ENCODE assay signal across 14 mouse cellular contexts in genomic region chr7:31069491-31069890, GRCm38 (mm10). TPM values are rescaled to one million over a fixed set of nuclear protein-coding genes. Genes with fewer than 3 reads are reported as not detected.
"Had no signal": no experiment of that assay in that cellular context is flagged by ENCODE, and none has a peak within 500 bp of the region (broad histone marks: within the 10 kb centered on the region; RNA-seq: fewer than 3 reads in every experiment).

No protein-coding gene starts in this region.

- ATAC-seq: liver, postnatal 0 days; midbrain, embryonic 16.5 days had no signal

- H3K27ac ChIP-seq: limb, embryonic 12.5 days; liver, embryonic 13.5 days; lung, embryonic 15.5 days; midbrain, embryonic 10.5 days; neural tube, embryonic 13.5 days had no signal

- H3K4me3 ChIP-seq: limb, embryonic 12.5 days; liver, embryonic 13.5 days; lung, embryonic 15.5 days; midbrain, embryonic 10.5 days; neural tube, embryonic 13.5 days had no signal

- DNase-seq: kidney, adult 8-10 months; kidney, postnatal 14 days; layer of hippocampus, postnatal 36 days; liver; liver, embryonic 13.5 days; liver, postnatal 0 days; lung, postnatal 4 days; right cerebral cortex, postnatal 25 days; thymus, postnatal 36 days had no signal

- H3K9ac ChIP-seq: limb, embryonic 12.5 days; liver, embryonic 13.5 days; liver, postnatal 0 days; lung, embryonic 15.5 days; neural tube, embryonic 13.5 days had no signal

- H3K27me3 ChIP-seq: limb, embryonic 12.5 days; liver, embryonic 13.5 days; lung, embryonic 15.5 days; neural tube, embryonic 13.5 days had no signal

- H3K9me3 ChIP-seq: limb, embryonic 12.5 days; liver, embryonic 13.5 days; lung, embryonic 15.5 days; midbrain, embryonic 10.5 days; neural tube, embryonic 13.5 days had no signal

- H3K4me2 ChIP-seq: limb, embryonic 12.5 days; liver, embryonic 13.5 days; lung, embryonic 15.5 days; neural tube, embryonic 13.5 days had no signal

- H3K36me3 ChIP-seq: limb, embryonic 12.5 days; liver, embryonic 13.5 days; lung, embryonic 15.5 days; midbrain, embryonic 10.5 days; neural tube, embryonic 13.5 days had no signal

RNA-seq across cellular contexts. Expression of gene Fxyd3, which starts 7.0 kb away (rescaled TPM):
- polyA plus RNA-seq: midbrain, embryonic 16.5 days had no signal

RNA-seq across cellular contexts. Expression of gene Lgi4, which starts 10.3 kb away (rescaled TPM):
- polyA plus RNA-seq: liver, postnatal 0 days had no signal
